Mouse (Mus musculus): ENCODE data around the gene Nt5dc1.

DNA sequence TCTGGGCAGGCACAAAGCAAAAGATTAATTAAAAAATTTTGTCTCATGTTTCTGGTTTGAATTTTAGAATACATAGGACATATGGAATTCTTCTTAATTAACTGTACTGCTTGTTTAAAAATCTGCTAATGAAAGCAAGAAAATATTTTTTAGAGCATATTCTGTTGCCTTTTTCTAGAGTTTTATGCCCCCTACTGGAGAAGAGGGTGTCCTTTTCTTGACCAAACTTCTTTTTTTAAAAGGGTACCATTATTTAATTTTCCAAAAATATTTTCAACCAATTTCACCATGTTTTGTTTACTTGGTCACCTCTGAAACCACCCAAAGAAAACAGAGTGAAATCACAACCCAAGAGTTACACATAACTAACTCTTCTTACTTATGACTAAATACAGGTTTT, 19.1 kb downstream of the Nt5dc1 start:
- TF ChIP-seq POLR2A (IDR thresholded peaks at IDR 0.05; ENCODE audit: borderline replicate concordance, extremely low read depth, low read depth, low read length): no peak
- no peak for TF ChIP-seq CTCF (IDR thresholded peaks at IDR 0.05; ENCODE audit: insufficient read depth, low read length)

All from lung, adult 2 months (tissue).